ENCODE assay signal across 15 mouse cellular contexts in genomic region chr1:37194607-37195006, GRCm38 (mm10). TPM values are rescaled to one million over a fixed set of nuclear protein-coding genes. Genes with fewer than 3 reads are reported as not detected.
DNase-seq lines count a peak whose midpoint lies in the region; ATAC-seq and TF ChIP-seq lines count a peak whose summit lies in the region.
"Had no signal": no experiment of that assay in that cellular context is flagged by ENCODE, and none has a peak within 500 bp of the region (broad histone marks: within the 10 kb centered on the region; RNA-seq: fewer than 3 reads in every experiment).

No protein-coding gene starts in this region.

- TF ChIP-seq CTCF in kidney, postnatal 0 days (IDR thresholded peaks at IDR 0.05; ENCODE audit: low read depth): peak; percentile 61
- TF ChIP-seq CTCF in stomach, postnatal 0 days (IDR thresholded peaks at IDR 0.05; ENCODE audit: low read depth): peak; percentile 71

- H3K36me3 ChIP-seq in kidney, postnatal 0 days (ENCODE audit: insufficient read depth, low read length): no peaks in the 10 kb centered on the region
- no peaks in the 10 kb centered on the region for H3K36me3 ChIP-seq in stomach, postnatal 0 days (ENCODE audit: control insufficient read depth, insufficient read depth, low read length)
- H3K36me3 ChIP-seq: intestine, embryonic 15.5 days; stomach, embryonic 15.5 days had no signal

- no peaks in the 10 kb centered on the region for H3K27me3 ChIP-seq in kidney, postnatal 0 days (ENCODE audit: insufficient read depth, low read length)
- H3K27me3 ChIP-seq in stomach, postnatal 0 days (ENCODE audit: control insufficient read depth, insufficient read depth, low read length): no peaks in the 10 kb centered on the region
- H3K27me3 ChIP-seq: intestine, embryonic 15.5 days; stomach, embryonic 15.5 days had no signal

- no peak overlapping the region for H3K9ac ChIP-seq in kidney, postnatal 0 days (ENCODE audit: low read depth, low read length)
- no peak overlapping the region for H3K9ac ChIP-seq in stomach, postnatal 0 days (ENCODE audit: low read length)
- H3K9ac ChIP-seq: intestine, embryonic 15.5 days; stomach, embryonic 15.5 days had no signal

- peak; percentile 62; the same call in 1 of the 2 replicates for ATAC-seq in frontal cortex, adult (ENCODE audit: low TSS enrichment)
- no peak for ATAC-seq in kidney, postnatal 0 days (replicated peaks; ENCODE audit: low FRiP score, low read depth)
- peak; percentile 45; the same call in 1 of the 2 replicates for ATAC-seq in stomach, postnatal 0 days (ENCODE audit: low FRiP score, low TSS enrichment)
- ATAC-seq: intestine, embryonic 15.5 days had no signal

- H3K4me1 ChIP-seq in kidney, postnatal 0 days (replicated peaks; ENCODE audit: insufficient read depth, low read length): no peaks in the 10 kb centered on the region
- no peaks in the 10 kb centered on the region for H3K4me1 ChIP-seq in stomach, postnatal 0 days (replicated peaks; ENCODE audit: control insufficient read depth, insufficient read depth)
- H3K4me1 ChIP-seq: intestine, embryonic 15.5 days; stomach, embryonic 15.5 days had no signal

- no peak overlapping the region for H3K4me3 ChIP-seq in kidney, postnatal 0 days (replicated peaks; ENCODE audit: low read depth, low read length)
- no peak overlapping the region for H3K4me3 ChIP-seq in stomach, postnatal 0 days (ENCODE audit: low read depth, low read length)
- H3K4me3 ChIP-seq: erythroblast, embryonic 14.5 days; intestine, embryonic 15.5 days; myocyte; stomach, embryonic 15.5 days had no signal

- no peak overlapping the region for H3K27ac ChIP-seq in kidney, postnatal 0 days
- no peak overlapping the region for H3K27ac ChIP-seq in stomach, postnatal 0 days (replicated peaks)
- H3K27ac ChIP-seq: intestine, embryonic 15.5 days; macrophage; stomach, embryonic 15.5 days had no signal

- H3K9me3 ChIP-seq in kidney, postnatal 0 days (replicated peaks; ENCODE audit: low read length): no peaks in the 10 kb centered on the region
- no peaks in the 10 kb centered on the region for H3K9me3 ChIP-seq in stomach, postnatal 0 days (ENCODE audit: control insufficient read depth, low read length)
- H3K9me3 ChIP-seq: intestine, embryonic 15.5 days; stomach, embryonic 15.5 days had no signal

- no peak for TF ChIP-seq EP300 in stomach, postnatal 0 days (optimal IDR thresholded peaks at IDR 0.05)

- WGBS in kidney, postnatal 0 days: 62% methylated on average over 4 of the region's 4 CpGs
- 41% methylated on average over 4 of the region's 4 CpGs for WGBS in stomach, postnatal 0 days

- no peak overlapping the region for H3K4me2 ChIP-seq in kidney, postnatal 0 days (ENCODE audit: low read length)
- H3K4me2 ChIP-seq in stomach, postnatal 0 days (replicated peaks; ENCODE audit: low read depth): no peak overlapping the region
- H3K4me2 ChIP-seq: intestine, embryonic 15.5 days; stomach, embryonic 15.5 days had no signal

- DNase-seq in frontal cortex, postnatal 25 days (ENCODE audit: low spot score in 2 of 2): no peak
- peak; percentile 51 for DNase-seq in kidney, postnatal 0 days (ENCODE audit: low spot score)
- DNase-seq in kidney, adult 11 months: no peak
- peak; percentile 15 for DNase-seq in right cerebral cortex, postnatal 14 days
- no peak for DNase-seq in right cerebral cortex, postnatal 25 days
- DNase-seq in stomach, postnatal 0 days (ENCODE audit: low spot score): no peak
- DNase-seq in thymus, postnatal 14 days: no peak

RNA-seq across cellular contexts. Expression of gene Cnga3, which starts 19.6 kb away (rescaled TPM):
- not detected in 2 replicates for polyA plus RNA-seq in kidney, postnatal 0 days (2015; fragmentation: Nextera tagmentation; extraction: Ambion mirVana)
- 0.85 and 1.2 TPM in 2 replicates for polyA plus RNA-seq in stomach, postnatal 0 days (2015; fragmentation: Nextera tagmentation; extraction: Ambion mirVana)
- polyA plus RNA-seq: erythroblast, embryonic 14.5 days; heart, embryonic 14.5 days; macrophage; myocyte; urinary bladder, adult 2 months had no signal

Comparison
In these comparisons a context has a peak if more than half of its experiments do, and no peak if none do; other contexts are left out.
1. DNase-seq: peak in kidney, postnatal 0 days (single experiment) and right cerebral cortex, postnatal 14 days (single experiment); none in frontal cortex, postnatal 25 days (0 of 2), kidney, adult 11 months (single experiment), right cerebral cortex, postnatal 25 days (single experiment), stomach, postnatal 0 days (single experiment) and thymus, postnatal 14 days (single experiment).